Mouse (Mus musculus) CD4-positive, CD25-positive, alpha-beta regulatory T cell, adult 4 months (primary cell): ENCODE data around the gene Kcnj1. TPM values are rescaled to one million over a fixed set of nuclear protein-coding genes. Genes with fewer than 3 reads are reported as not detected.

Experiments
- ATAC-seq: one replicate; pipeline ENCODE4 v1.8.0; 2017
- polyA plus RNA-seq, 2 experiments: library from polyadenylated mRNA; unstranded; fragments of 100-300 nt; shearing (Covaris generic); gene quantifications; one replicate each; pipeline ENCODE4 v1.2.1; 2017

Kcnj1 gene
- not detected for polyA plus RNA-seq

- no peak for ATAC-seq
Measured at GRCm38 (mm10) chr9:32372202-32372601, at the start of gene Kcnj1. TSS of gene Kcnj1 (plus strand) at chr9:32372493.

GRCm38 (mm10) chr9:32323610-32324009 lies 48.7 kb upstream of the Kcnj1 start:
- no peak for ATAC-seq

GRCm38 (mm10) chr9:32328777-32329176 lies 43.5 kb upstream of the Kcnj1 start:
- ATAC-seq, result no peak

GRCm38 (mm10) chr9:32331162-32331561 lies 41.1 kb upstream of the Kcnj1 start:
- no peak for ATAC-seq

DNA sequence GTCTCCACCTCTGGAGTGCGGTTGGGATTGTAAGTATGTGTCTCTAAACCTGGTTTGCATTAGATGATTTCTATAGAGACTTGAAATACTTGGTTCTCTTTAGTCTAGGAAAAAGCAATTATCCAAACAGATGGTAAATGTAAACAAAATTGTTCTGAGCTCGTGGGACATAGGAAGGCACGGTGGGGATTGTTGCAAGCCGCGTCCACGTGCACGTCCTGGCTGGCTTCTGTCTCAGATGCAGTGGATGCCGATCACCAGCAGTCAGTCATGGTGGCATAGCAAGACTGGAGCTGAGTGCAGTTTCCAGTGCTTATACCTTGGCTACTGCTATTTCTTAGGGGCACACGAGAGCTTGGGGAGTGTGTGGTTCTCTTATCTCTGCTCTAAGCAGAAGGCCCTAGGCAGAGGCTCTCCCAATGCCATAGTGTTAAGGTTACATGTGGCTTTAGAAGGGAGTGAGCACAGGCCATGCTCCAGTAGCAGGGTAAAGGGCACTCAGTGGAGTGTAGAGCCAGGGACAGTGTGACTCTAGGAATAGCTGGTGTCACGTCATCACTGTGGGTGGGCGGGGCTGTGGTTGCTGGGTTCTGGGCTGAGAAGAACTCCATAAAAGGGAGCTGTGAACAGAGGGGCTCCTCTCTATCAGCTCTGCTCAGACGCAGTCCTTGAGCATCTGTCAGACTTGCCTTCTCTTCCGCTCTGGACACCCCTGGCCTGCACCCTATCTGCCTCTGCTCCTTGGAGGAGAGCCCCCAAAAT lies 36.7 kb upstream of the Kcnj1 start:
- no peak for ATAC-seq

DNA sequence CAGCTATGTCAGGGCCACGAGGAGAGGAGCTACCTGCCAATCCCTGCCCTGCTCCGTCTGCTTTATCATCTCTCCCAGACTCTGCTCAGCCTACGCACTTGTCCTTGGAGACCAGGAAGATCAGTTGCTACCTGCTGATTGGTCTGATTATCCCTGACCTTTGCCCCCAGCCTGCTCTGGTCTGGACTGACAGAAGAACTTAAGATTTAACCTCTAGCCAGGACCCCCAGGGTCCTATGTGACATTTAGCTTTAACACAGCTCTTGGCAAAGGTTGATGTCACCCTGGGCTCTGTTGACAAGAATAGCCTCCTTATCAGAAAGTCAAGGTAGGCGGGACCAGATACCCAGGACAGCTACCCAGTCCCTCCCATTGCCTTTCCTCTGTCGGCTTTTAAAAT lies 31.5 kb upstream of the Kcnj1 start:
- no peak for ATAC-seq

- ATAC-seq, result no peak
Measured at GRCm38 (mm10) chr9:32342929-32343328, 29.4 kb upstream of the Kcnj1 start.

- ATAC-seq, result no peak
Measured at GRCm38 (mm10) chr9:32344051-32344450, 28.2 kb upstream of the Kcnj1 start, which contains the start of gene Kcnj5. TSS of gene Kcnj5 (minus strand) at chr9:32344350.

- no peak for ATAC-seq
Measured at GRCm38 (mm10) chr9:32344489-32344888, 27.8 kb upstream of the Kcnj1 start.

- no peak for ATAC-seq
Measured at GRCm38 (mm10) chr9:32348096-32348495, 24.2 kb upstream of the Kcnj1 start.

DNA sequence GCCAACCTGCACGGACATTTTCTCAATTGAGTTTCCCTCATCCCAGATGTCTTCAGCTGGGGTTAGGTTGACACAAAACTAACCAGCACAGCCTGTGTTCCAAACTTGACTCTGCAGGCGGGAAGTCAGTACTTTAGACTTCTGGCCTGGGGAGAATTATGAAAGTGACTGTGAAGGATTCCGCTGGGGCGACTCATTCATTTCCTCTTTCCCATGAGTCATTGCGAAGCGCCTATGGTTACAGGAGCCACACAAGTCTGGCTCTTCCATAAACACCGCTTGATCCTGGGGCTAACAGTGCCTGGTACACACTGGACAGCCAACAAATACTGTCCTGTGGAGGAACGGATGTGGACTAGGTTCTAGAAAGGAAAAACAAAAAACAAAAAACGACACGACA lies 22.9 kb upstream of the Kcnj1 start:
- ATAC-seq, result no peak

GRCm38 (mm10) chr9:32350332-32350731 lies 22.0 kb upstream of the Kcnj1 start:
- peak; percentile 41 for ATAC-seq

DNA sequence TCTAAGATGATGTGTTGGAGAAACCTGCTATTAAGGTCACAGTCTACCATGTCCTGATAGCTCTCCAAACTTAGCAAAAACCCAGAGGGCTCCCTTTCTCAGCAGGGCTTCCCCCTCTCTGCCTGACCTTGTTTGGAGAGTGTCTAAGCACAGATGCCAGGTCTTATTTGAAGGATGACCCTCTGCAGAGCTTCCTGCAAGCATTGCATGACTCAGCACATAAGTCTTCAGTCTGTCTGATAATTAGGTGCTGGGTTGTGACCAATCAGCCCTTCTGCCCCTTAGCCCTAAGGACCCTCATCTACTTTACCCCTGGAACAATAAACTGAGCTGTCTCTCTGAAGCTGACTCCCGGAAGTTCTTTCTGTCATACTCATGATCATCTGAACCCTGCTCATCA lies 11.5 kb upstream of the Kcnj1 start:
- ATAC-seq, result no peak

DNA sequence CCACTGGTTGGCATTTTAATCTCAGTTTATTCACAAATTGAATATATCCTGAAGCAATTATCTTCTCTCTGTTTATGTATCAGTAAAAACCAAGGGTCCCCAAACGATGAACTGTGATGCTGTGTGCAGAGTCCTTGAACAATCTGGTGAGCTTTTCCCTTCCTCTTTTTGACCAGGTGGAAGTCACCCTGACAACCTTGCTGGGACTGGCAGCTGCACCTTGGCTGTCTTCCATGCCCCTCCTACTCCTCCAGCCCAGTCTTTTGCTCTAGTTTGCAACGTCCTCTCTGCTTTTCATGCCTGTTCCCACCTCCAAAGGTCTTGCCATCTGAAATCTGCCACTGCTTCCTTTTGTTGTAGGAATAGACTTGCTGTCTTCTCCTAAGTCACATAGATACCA lies 3.5 kb upstream of the Kcnj1 start:
- ATAC-seq, result no peak

DNA sequence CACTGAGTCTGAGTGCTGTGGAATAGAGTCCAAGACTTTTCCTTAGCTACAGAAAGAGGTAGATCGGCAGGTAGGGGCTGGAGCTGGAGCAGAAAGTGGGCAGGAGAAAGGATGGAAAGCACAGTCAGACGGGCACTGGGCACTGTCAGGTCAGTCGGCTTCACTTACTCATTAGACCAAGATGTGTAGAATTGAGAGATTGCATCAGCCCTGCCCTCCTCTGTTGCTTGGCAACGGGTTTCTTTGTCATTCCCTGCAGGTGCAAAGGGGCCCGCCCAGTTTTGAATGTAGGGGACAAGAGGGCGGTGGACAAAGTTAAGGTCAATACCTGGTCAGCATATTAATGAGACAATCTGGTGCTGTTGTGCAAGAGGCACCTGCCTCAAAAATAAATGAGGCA lies 2.9 kb upstream of the Kcnj1 start:
- ATAC-seq, result no peak

DNA sequence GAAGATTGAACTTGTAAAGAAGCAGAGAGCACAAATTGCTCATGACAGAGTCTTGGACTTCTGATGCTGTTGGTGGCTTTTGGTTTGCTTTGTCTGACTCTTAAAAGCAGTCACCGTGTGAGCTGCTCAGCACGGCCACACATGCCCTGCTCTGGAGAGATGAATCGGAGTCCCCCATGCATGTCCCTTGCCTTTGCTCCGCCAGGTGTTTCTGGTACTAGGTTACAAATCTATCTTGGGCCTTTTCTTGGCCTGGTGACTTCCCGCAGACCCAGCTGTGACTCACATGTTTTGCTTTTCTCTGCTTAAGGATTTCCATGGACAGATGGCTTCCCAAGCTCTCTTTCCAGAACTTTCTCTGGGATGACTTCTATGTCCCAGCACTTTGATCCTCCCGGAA lies 1.4 kb downstream of the Kcnj1 start:
- ATAC-seq, result no peak

DNA sequence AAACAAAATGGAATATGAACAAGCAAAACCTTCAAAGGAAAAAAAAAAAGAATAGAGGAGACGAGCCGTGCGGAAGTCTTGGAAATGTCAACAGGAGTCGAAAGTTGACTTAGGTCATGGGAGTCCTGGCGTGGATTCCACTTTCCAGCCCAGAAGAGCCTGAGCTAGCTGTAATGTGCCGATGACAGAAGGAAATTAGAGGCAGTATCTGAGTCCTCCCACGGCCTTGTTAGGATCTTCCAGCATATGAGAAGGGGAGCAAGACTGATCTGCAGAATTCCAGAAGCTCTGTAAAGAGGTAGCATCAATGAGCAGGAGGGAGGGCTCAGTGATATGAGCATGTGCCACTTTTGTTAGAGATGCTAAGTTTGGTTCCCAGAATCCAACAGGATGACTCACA lies 3.7 kb downstream of the Kcnj1 start:
- ATAC-seq, result no peak

DNA sequence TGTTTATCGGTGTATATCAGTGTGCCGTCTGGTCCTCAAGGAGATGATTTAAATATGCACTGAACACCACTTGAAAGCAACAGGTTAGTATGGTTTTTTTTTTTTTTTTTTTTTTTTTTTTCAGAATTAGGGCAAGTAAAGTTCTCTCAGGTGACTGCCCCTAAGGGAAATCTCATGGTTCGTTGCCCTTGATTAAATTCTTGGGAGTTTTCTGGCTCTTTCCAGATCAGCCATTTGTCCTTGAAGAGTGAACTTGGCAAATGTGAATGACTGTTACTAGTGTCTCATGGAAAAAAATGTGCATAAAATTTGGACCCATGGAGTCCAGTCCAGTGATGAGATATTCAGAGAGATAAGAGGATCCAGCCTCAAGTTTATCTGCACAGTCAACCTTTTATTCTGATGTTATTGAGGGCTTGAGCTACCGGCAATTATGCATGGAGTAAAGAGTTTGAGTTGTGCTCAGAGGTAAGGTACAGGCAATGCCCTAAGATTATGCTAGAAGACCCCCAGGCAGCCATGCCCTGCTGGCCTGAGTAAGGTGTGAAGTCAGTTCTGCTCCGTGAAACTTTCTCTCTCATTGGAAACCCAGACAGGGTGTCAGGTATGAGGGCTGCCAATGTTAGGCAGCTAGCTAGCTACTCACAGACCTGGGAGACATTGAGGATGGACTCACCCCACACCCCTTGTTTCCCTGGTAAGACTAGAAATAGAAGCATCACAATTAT lies 4.7 kb downstream of the Kcnj1 start:
- ATAC-seq, result no peak

DNA sequence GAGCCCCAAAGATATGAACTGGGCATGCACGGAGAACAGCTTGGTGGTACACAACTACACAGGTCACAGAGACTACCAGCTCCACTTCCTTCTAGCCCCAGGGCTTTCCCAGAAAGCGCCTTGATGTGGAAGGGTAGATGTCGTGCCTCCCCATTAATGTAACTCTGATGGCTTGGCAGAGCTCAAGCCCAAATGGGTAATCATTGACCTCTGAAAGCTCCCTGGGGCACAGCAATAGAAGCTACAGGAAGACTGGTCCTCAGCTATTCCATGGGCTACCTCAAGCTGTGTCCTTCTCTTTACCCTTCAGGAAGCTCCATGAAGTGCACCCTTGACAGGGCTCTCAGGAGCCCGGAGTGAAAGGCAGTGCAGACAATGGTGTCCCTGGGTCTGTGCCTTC lies 12.6 kb downstream of the Kcnj1 start:
- ATAC-seq, result no peak

DNA sequence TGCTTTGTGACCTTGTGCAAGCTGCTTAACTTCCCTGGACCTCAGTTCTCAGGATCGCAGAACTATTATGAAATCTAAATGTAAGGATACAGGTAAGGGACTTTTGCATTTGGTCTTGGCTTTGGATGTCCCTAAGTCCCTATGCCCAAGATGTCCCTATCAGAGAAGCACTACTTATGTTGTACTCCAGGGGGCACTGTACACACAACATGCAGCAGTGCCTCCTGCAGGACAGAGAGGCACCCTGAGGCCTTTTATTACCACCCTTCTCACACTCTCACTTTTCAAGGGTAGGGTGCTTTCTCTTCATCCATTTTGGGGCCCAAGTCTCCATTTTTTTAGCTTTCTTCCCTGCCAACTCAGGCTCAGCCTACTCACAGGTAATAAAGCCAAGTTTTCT lies 15.8 kb downstream of the Kcnj1 start:
- no peak for ATAC-seq

DNA sequence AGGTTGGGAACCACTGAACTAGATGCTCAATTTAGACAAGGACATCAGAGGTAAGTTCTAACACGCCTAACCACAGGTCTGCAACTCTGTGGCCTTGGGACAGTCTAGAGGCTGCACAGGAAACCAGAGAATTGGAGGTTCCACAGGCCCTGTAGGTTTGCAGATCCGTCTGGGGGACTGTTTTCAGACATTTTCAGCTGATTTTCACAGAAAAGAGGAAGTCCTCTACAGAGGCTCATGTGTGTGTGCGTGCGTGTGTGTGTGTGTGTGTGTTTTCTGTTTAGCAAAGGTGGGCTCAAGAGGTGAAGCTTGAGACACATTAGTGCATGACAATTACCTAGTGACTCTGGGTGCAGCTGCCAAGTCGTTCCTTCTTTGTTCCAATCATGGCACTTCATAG lies 18.8 kb downstream of the Kcnj1 start:
- no peak for ATAC-seq

DNA sequence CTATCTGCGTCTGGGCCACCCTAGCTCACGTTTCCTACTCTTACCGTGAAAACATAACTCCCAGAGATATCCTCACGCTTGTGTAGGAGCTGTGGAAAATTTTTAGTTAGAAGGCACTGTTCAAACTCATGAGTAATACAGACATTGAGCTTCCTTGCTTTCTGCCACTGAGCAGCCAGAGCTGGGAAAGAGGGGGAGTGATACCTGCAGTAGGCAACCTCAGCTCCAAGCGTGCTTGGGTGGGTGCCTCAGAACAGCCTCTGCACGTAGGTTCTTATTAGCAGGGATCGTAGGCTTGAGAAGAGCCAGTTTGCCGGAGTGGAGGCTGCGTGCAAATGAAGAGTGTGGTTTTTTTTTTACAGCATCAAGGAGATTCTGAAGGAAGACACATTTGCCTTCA lies 19.4 kb downstream of the Kcnj1 start:
- no peak for ATAC-seq

GRCm38 (mm10) chr9:32392716-32393115 lies 20.4 kb downstream of the Kcnj1 start:
- no peak for ATAC-seq

GRCm38 (mm10) chr9:32394761-32395161 lies 22.5 kb downstream of the Kcnj1 start:
- no peak for ATAC-seq
